Mouse (Mus musculus) forebrain, embryonic 16.5 days (tissue): Measurements from ENCODE around the gene Trim8. TPM values are rescaled to one million over a fixed set of nuclear protein-coding genes. Genes with fewer than 3 reads are reported as not detected.

Experiments used
- ATAC-seq: fragments of 200-750 bp; cut with Nextera tagmentation; 2 replicates; pipeline ENCODE4 v1.8.0; 2017; ENCODE audit warnings: mild to moderate bottlenecking, moderate library complexity
- H3K27ac ChIP-seq: fragments of 300-500 bp; sonication (generic); 2 replicates; pipeline ENCODE4 v1.5.1; 2014; ENCODE audit warnings: low read length, control low read depth
- H3K27me3 ChIP-seq: fragments of 300-500 bp; sonication (generic); replicated peaks from 2 replicates; pipeline ENCODE4 v1.6.1; 2014; ENCODE audit warnings: low read length; ENCODE audit not compliant: control insufficient read depth, insufficient read depth
- H3K36me3 ChIP-seq: fragments of 300-500 bp; sonication (generic); 2 replicates; pipeline ENCODE4 v1.6.1; 2014; ENCODE audit not compliant: control insufficient read depth, insufficient read depth
- H3K4me1 ChIP-seq: fragments of 300-500 bp; sonication (generic); replicated peaks from 2 replicates; pipeline ENCODE4 v1.6.1; 2014; ENCODE audit warnings: low read length; ENCODE audit not compliant: control insufficient read depth, insufficient read depth
- H3K4me2 ChIP-seq: fragments of 300-500 bp; sonication (generic); 2 replicates; pipeline ENCODE4 v1.6.1; 2014; ENCODE audit warnings: mild to moderate bottlenecking, low read length, control low read depth
- H3K4me3 ChIP-seq: fragments of 300-500 bp; sonication (generic); replicated peaks from 2 replicates; pipeline ENCODE4 v1.5.1; 2014; ENCODE audit warnings: mild to moderate bottlenecking, low read length, control low read depth
- H3K9ac ChIP-seq: fragments of 300-500 bp; sonication (generic); replicated peaks from 2 replicates; pipeline ENCODE4 v1.6.1; 2014; ENCODE audit warnings: low read depth, low read length, control low read depth
- H3K9me3 ChIP-seq: fragments of 300-500 bp; sonication (generic); 2 replicates; pipeline ENCODE4 v1.6.1; 2016; ENCODE audit warnings: low read length; ENCODE audit not compliant: control insufficient read depth
- WGBS: fragments of 180-500 bp; shearing (Covaris S2); extraction: QIAGEN DNeasy Blood & Tissue Kit; methylation state at CpG from one replicate; pipeline ENCODE4 v1.1.7; 2014; 5-methylcytosine and 5-hydroxymethylcytosine counted together
- polyA plus RNA-seq: library from polyadenylated mRNA; unstranded; fragments of >200 nt; fragmentation: Nextera tagmentation; extraction: Ambion mirVana; gene quantifications from 2 replicates; pipeline ENCODE4 v1.2.1, GENCODE M21; 2015

The Trim8 gene
- polyA plus RNA-seq, 1 experiment from 2014 or later, result 27.7 TPM

- ATAC-seq, result no peak
- Histone ChIP-seq H3K4me3 (no peak overlapping the region), H3K9me3 (no peaks in the 10 kb centered on the region), H3K9ac (peak overlapping the region; percentile 23), H3K36me3 (peaks cover 3% of the 10 kb centered on the region; the same call in 1 of the 2 replicates), H3K27me3 (no peaks in the 10 kb centered on the region), H3K27ac (peak overlapping the region; percentile 26), H3K4me1 (peaks cover 67% of the 10 kb centered on the region), H3K4me2 (peak overlapping the region; percentile 20; the same call in 1 of the 2 replicates)
- 15% methylated on average over 16 of the region's 16 CpGs for WGBS
Observed at GRCm38 (mm10) chr19:46531071-46532030, 29.8 kb downstream of the Trim8 start.

DNA sequence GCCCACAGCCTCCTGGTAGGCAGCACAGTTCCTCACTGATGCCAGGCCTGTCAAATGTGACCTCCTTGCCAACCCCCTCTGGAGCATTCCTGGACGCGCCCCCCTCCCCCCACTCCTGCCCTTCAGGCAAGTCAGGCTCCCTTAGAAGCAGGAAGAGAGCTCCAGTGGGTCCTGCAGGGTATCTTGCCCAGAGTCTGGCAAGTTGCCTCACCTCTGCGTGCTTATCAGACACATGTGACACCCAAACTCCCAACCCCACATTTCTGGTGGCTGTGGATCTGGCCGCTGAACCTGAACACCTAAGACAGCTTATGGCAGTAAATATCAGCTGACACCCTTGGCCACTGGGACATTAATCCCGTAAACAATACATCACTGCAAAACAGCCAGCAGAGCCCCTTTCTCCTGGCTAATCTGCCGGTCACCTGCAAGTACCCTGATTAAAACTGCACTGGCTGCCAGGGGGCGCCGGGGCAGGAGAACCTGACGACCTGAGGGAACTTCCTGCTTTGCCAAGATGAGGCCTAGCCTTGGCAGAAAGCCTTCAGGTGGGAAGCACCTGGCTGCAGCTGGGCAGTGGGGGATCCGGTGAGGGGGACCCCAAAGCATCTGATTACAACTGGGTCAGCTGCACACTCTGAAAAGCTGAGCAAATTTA lies 30.7 kb downstream of the Trim8 start:
- Histone ChIP-seq H3K4me3 (no peak overlapping the region), H3K36me3 (peaks cover 3% of the 10 kb centered on the region; the same call in 1 of the 2 replicates), H3K4me1 (peaks cover 61% of the 10 kb centered on the region), H3K27ac (peak overlapping the region; percentile 49; the same call in 1 of the 2 replicates), H3K27me3 (no peaks in the 10 kb centered on the region), H3K9ac (no peak overlapping the region), H3K4me2 (no peak overlapping the region), H3K9me3 (no peaks in the 10 kb centered on the region)
- ATAC-seq, result no peak
- 9% methylated on average over 10 of the region's 10 CpGs for WGBS

- no peak for ATAC-seq
- H3K4me1 ChIP-seq, result peaks cover 51% of the 10 kb centered on the region
- peaks cover 3% of the 10 kb centered on the region; the same call in 1 of the 2 replicates for H3K36me3 ChIP-seq
- peak overlapping the region; percentile 23 for H3K9ac ChIP-seq
- H3K4me2 ChIP-seq, result no peak overlapping the region
- no peak overlapping the region for H3K4me3 ChIP-seq
- no peaks in the 10 kb centered on the region for H3K27me3 ChIP-seq
- no peaks in the 10 kb centered on the region for H3K9me3 ChIP-seq
- H3K27ac ChIP-seq, result no peak overlapping the region
- WGBS, result 70% methylated on average over 4 of the region's 4 CpGs
Observed at GRCm38 (mm10) chr19:46533066-46533465, 31.6 kb downstream of the Trim8 start.

DNA sequence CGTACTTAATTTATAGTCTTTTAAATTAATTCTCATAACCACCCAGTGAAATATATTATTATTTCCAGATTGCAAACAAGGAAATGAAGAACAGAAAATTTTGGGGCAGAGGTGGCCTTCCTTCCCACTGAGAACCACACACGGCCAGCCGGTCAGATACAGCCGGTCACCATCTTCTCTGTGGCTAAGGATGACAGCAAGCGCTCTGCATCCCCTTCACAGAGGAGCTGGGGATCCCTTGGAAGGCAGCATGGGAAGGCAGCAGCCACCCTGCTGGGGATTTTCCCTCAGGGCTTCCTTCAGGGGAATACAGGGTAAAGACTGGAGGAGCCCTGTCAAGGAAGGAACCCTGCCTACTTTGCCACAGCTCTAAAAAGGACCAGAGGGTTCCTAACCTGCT lies 32.0 kb downstream of the Trim8 start:
- Histone ChIP-seq H3K36me3 (peaks cover 3% of the 10 kb centered on the region; the same call in 1 of the 2 replicates), H3K9me3 (no peaks in the 10 kb centered on the region), H3K9ac (no peak overlapping the region), H3K27ac (no peak overlapping the region), H3K4me2 (no peak overlapping the region), H3K4me3 (no peak overlapping the region), H3K27me3 (no peaks in the 10 kb centered on the region), H3K4me1 (peaks cover 47% of the 10 kb centered on the region)
- ATAC-seq, result no peak
- WGBS, result 80% methylated on average over 5 of the region's 5 CpGs

GRCm38 (mm10) chr19:46534542-46535098 lies 33.1 kb downstream of the Trim8 start:
- Histone ChIP-seq H3K4me1 (peaks cover 36% of the 10 kb centered on the region), H3K27me3 (no peaks in the 10 kb centered on the region), H3K36me3 (peaks cover 3% of the 10 kb centered on the region; the same call in 1 of the 2 replicates), H3K27ac (no peak overlapping the region), H3K4me3 (no peak overlapping the region), H3K9me3 (no peaks in the 10 kb centered on the region), H3K4me2 (no peak overlapping the region), H3K9ac (no peak overlapping the region)
- 69% methylated on average over 6 of the region's 6 CpGs for WGBS
- no peak for ATAC-seq

DNA sequence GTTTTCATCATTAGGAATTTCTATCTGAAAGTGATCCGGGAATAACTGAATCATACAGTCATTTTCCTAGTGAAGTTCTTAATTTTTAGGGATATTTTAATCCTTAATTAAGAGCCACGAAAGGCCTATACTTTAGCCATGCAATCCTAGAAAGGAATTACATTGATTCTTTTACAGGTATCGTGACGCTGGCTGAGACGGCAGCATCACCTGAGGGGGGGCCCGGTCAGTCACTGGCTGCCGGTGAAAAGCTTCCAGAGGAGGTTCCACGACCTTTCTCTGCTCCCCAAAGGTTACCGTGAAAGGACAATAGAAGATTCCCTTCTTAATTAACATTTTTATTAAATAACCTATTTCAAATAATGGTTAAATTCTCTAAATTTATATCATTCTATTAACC lies 35.9 kb downstream of the Trim8 start:
- Histone ChIP-seq H3K9ac (no peak overlapping the region), H3K9me3 (no peaks in the 10 kb centered on the region), H3K4me1 (peaks cover 9% of the 10 kb centered on the region), H3K4me2 (no peak overlapping the region), H3K27ac (no peak overlapping the region), H3K27me3 (no peaks in the 10 kb centered on the region), H3K4me3 (no peak overlapping the region), H3K36me3 (peaks cover 17% of the 10 kb centered on the region; the same call in 1 of the 2 replicates)
- WGBS, result 89% methylated on average over 9 of the region's 9 CpGs
- no peak for ATAC-seq

- no peaks in the 10 kb centered on the region for H3K4me1 ChIP-seq
- H3K9me3 ChIP-seq, result no peaks in the 10 kb centered on the region
- H3K27ac ChIP-seq, result no peak overlapping the region
- peaks cover 20% of the 10 kb centered on the region for H3K36me3 ChIP-seq
- 90% methylated on average over 6 of the region's 6 CpGs for WGBS
- no peaks in the 10 kb centered on the region for H3K27me3 ChIP-seq
- H3K4me3 ChIP-seq, result no peak overlapping the region
- H3K9ac ChIP-seq, result no peak overlapping the region
- no peak for ATAC-seq
- no peak overlapping the region for H3K4me2 ChIP-seq
Observed at GRCm38 (mm10) chr19:46538213-46538612, 36.7 kb downstream of the Trim8 start.

GRCm38 (mm10) chr19:46542750-46543149 lies 41.2 kb downstream of the Trim8 start:
- no peaks in the 10 kb centered on the region for H3K9me3 ChIP-seq
- no peak overlapping the region for H3K9ac ChIP-seq
- no peak for ATAC-seq
- H3K4me2 ChIP-seq, result no peak overlapping the region
- H3K4me1 ChIP-seq, result peaks cover 3% of the 10 kb centered on the region; the same call in 1 of the 2 replicates
- WGBS, result 89% methylated on average over 8 of the region's 8 CpGs
- H3K4me3 ChIP-seq, result no peak overlapping the region
- H3K27ac ChIP-seq, result no peak overlapping the region
- H3K36me3 ChIP-seq, result peaks cover 17% of the 10 kb centered on the region
- no peaks in the 10 kb centered on the region for H3K27me3 ChIP-seq

- ATAC-seq, result no peak
- Histone ChIP-seq H3K9ac (no peak overlapping the region), H3K4me3 (no peak overlapping the region), H3K27ac (peak overlapping the region; percentile 67), H3K27me3 (no peaks in the 10 kb centered on the region), H3K4me2 (no peak overlapping the region), H3K9me3 (no peaks in the 10 kb centered on the region), H3K4me1 (peaks cover 6% of the 10 kb centered on the region; the same call in 1 of the 2 replicates), H3K36me3 (peaks cover 20% of the 10 kb centered on the region)
- 49% methylated on average over 6 of the region's 6 CpGs for WGBS
Observed at GRCm38 (mm10) chr19:46547565-46547964, 46.1 kb downstream of the Trim8 start.
